Mouse (Mus musculus): Measurements from ENCODE around the gene Rab3a. TPM values are rescaled to one million over a fixed set of nuclear protein-coding genes. Genes with fewer than 3 reads are reported as not detected.

Rab3a gene
- 21.5 and 24.6 TPM in 2 replicates for polyA plus RNA-seq (2012; rRNA removed)

GRCm38 (mm10) chr8:70754043-70754870 lies at the start of gene Rab3a:
Rab3a (plus strand) TSS chr8:70754679.
- DNase-seq (ENCODE audit: low read depth, low spot score) = peak; percentile 97
- WGBS = 8% methylated on average over 37 of the region's 37 CpGs

DNA sequence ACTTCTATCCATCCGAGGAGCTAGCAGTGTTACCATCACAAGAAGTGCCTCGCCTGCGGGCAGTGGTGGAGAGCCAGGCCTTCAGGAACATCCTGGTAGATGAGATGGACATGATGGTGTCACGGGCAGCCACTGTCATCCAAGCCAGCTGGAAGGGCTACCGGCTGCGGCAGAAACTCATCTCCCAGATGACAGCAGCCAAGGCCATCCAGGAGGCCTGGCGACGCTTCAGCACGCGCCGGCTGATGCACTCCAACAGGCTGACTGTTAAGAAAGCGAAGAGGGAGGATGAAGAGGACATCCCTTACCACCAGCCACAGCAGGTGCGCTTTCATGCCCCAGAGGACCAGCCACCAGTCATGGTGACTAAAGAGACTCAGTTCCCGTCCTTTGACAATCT lies 46.2 kb upstream of the Rab3a start:
- 85% methylated on average over 14 of the region's 14 CpGs for WGBS
- no peak for DNase-seq (ENCODE audit: low read depth, low spot score)

GRCm38 (mm10) chr8:70709794-70710193 lies 44.7 kb upstream of the Rab3a start:
- WGBS = 86% methylated on average over 9 of the region's 9 CpGs
- no peak for DNase-seq (ENCODE audit: low read depth, low spot score)

DNA sequence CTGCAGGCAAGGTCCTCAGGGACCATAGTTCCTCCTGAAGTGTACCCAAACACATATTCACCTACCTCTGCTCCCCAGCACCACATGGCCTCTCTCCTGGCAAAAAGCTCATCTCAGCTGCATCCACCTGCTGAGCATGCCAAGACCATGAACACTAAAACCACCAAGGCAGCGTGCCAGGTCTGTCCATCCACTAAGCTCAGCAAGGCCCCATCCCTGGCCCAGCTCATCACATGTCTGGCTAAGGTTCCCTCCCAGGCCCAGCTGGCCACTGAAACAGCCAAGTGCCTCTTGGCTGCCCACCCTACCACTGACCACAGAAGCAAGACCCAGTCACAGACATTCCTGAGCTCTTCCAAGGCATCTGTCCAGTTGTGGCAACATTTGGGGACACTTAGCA lies 44.2 kb upstream of the Rab3a start:
- WGBS = 94% methylated on average over 1 of the region's 1 CpGs
- DNase-seq (ENCODE audit: low read depth, low spot score) = no peak

GRCm38 (mm10) chr8:70711041-70711440 lies 43.4 kb upstream of the Rab3a start:
- WGBS = 82% methylated on average over 11 of the region's 11 CpGs

DNA sequence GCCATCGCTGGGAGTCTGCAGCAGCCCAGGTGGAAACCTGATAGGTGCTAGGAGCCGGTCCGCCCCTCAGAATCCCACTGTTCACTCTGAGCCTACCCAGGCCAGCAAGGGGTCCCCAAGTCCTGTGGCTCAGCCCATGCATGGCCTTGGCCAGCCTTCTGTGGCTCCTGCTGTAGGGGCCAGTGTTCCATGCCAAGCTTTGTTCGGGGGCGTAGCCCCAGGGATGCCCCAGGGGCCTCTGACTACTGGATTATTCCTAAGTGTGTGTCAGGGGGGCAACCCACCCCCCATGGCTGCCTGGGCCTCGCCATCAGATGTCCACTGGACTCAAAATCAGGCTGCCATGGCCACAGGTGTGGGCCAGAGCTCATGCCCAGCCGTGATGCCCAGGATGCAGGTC lies 40.5 kb upstream of the Rab3a start:
- no peak for DNase-seq (ENCODE audit: low read depth, low spot score)
- WGBS = 83% methylated on average over 7 of the region's 7 CpGs

More at GRCm38 (mm10) chr8:70711041-70711440, 43.4 kb upstream of the Rab3a start:
- no peak for DNase-seq (ENCODE audit: low read depth, low spot score)

GRCm38 (mm10) chr8:70715086-70715485 lies 39.4 kb upstream of the Rab3a start:
- DNase-seq (ENCODE audit: low read depth, low spot score) = no peak
- 78% methylated on average over 2 of the region's 2 CpGs for WGBS

DNA sequence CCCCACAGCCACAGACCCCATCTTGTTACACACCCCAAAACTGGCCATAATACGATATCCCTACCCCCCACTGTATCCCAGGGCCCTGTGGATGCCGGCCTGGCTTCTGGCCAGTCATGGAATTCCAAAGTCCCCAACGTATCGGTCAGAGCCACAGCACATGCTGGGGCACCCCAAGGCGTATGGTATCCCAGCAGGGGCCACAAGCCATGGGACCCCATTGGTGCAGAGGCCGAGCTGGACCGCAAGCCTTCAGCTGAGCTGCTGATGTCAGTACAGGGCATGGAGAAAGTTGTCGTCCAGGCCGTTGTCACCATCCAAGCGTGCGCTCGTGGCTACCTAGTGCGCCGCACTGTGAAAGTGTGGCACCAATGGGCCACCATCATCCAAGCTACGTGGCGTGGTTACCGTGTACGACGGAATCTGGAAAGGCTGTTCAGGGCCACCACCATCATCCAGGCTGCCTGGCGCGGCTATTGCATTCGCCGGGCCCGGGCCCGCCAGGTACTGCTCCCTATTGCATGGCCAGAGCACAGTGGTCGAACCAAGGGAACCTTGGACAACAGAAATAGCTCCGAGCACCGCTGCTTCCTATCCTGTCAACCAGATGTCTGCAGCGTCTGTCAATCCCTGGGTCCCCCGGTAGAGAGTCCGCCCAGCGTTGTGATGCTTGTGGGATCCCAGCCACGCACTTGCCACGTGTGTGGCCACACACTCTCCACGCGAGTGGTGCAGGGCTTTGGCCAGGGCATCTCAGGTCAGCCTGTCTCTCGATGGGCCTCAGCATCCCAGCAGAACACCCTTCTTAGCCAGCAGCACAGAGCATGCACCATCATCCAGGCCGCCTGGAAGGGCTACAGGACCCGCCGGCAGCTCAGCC lies 37.7 kb upstream of the Rab3a start:
- 83% methylated on average over 40 of the region's 40 CpGs for WGBS
- DNase-seq (ENCODE audit: low read depth, low spot score) = no peak

GRCm38 (mm10) chr8:70718297-70718696 lies 36.2 kb upstream of the Rab3a start, which contains the start of gene Gm3336:
Gm3336 (plus strand) TSS chr8:70718543.
- 2% methylated on average over 19 of the region's 19 CpGs for WGBS
- DNase-seq (ENCODE audit: low read depth, low spot score) = no peak

GRCm38 (mm10) chr8:70719796-70720270 lies 34.6 kb upstream of the Rab3a start:
- no peak for DNase-seq (ENCODE audit: low read depth, low spot score)
- WGBS = 21% methylated on average over 9 of the region's 9 CpGs

DNA sequence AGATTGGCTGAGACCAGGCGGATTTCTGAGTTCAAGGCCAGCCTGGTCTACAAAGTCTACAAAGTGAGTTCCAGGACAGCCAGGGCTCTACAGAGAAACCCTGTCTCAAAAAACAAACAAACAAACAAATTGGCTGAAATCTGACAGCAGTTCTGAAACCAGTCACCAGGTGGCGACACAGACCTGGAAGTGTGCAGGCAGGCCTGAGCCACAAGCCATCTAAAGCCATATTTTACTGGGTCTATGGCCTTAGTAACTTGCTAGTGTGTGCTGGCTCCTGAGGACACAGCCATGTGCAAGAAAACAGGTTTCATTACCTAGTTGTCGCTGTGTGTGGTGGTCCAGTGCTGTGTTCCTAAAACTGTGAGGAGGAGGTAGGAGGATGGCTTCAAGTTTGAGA lies 33.7 kb upstream of the Rab3a start:
- no peak for DNase-seq (ENCODE audit: low read depth, low spot score)
- 7% methylated on average over 3 of the region's 3 CpGs for WGBS

DNA sequence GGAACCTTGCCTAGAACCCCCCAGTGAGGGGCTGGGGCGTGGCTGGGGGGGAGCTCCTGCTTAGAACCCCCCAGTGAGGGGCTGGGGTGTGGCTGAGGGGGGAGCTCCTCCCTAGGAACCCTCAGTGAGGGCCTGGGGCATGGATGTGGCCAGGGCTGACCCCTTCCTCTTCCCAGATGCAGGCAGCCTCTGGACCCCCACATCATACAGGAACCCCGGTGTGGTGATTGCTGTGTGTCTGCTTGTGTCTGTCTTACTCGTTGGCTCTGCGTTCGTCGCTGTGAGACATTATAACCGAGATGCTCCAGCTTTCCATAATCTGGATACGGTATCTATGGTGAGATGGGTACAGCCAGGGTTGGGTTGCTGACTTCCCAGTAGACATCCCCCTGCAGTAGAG lies 32.9 kb upstream of the Rab3a start:
- DNase-seq (ENCODE audit: low read depth, low spot score) = no peak
- 89% methylated on average over 8 of the region's 8 CpGs for WGBS

DNA sequence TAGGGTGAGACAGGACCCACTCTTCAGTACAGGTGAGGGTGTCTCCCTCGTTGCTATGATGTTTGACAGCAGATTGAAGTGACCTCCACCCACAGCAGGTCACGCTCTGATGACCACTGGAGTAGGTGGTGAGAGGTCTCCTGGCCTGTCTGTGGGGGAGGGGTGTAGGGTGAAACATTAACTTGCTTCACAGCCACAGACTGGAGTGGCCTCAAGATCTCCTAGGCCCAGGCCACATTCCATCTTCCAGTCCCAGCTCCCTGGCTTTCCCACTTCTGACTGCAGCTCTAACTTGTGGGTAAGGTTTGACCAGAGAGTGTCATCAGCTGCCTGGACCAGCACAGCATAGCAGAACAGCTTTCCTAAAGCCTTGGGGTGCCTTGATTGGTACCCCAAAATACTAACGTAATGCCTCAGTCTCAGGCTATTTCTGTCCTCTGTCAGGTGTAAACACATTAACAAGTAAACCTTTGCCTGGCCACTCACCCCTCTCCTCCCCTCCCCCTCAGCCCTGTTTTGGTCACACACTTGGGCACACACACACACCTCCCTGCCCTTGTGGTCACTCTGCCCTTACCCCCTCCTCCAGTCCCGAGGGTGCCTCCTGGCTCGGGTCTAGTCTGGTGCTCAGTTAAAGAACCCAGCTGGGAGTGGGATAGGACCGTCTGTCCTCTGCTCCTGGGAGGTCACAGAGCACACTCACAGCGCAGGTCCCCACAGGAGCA lies 30.8 kb upstream of the Rab3a start, which contains the start of gene Pde4c:
Gene Pde4c (plus strand): TSS at position 235 of the 725 bp plus-strand sequence.
- no peak for DNase-seq (ENCODE audit: low read depth, low spot score)
- WGBS = 71% methylated on average over 7 of the region's 7 CpGs

DNA sequence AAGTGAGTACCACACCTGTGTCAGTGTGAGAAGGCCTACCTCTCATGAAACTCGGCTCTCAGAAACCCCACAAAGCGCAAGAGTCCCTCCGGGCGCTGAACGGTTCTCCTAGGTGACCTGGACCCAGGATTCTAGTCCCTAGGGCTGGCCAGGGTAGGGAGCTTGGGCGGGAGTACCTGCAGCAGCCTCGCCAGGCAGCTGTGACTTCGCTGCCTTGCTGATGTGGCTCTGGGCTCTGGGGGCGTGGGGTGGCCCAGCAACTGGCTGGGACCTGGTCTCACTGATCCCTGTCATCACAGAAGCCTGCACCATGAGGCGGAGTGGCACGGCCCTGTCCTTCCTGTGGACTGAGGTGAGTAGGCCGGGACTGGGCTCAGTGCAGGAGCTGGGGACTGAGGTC lies 30.3 kb upstream of the Rab3a start:
- WGBS = 82% methylated on average over 12 of the region's 12 CpGs
- no peak for DNase-seq (ENCODE audit: low read depth, low spot score)

GRCm38 (mm10) chr8:70725792-70726447 lies 28.6 kb upstream of the Rab3a start:
- 28% methylated on average over 14 of the region's 14 CpGs for WGBS
- DNase-seq (ENCODE audit: low read depth, low spot score) = no peak

DNA sequence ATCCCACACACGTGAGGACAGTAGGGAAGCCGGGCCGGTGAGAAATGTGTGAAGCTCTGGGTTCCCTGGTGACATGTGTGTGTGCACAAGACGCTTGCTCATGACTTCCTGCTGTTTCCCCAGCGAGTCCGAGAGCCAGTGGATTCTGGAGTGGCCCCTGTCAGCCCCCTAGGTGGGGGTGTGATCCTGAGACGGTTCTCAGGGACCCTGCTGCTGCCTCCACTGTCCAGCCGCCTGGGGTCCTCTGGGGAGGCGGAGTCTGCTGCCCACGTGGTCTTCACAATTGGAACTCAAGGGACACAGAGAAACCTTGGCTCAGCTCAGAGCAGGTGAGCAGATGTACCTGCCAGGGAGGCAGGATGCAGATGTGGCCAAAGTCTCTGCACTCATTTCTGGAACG lies 27.8 kb upstream of the Rab3a start:
- WGBS = 55% methylated on average over 11 of the region's 11 CpGs
- no peak for DNase-seq (ENCODE audit: low read depth, low spot score)

DNA sequence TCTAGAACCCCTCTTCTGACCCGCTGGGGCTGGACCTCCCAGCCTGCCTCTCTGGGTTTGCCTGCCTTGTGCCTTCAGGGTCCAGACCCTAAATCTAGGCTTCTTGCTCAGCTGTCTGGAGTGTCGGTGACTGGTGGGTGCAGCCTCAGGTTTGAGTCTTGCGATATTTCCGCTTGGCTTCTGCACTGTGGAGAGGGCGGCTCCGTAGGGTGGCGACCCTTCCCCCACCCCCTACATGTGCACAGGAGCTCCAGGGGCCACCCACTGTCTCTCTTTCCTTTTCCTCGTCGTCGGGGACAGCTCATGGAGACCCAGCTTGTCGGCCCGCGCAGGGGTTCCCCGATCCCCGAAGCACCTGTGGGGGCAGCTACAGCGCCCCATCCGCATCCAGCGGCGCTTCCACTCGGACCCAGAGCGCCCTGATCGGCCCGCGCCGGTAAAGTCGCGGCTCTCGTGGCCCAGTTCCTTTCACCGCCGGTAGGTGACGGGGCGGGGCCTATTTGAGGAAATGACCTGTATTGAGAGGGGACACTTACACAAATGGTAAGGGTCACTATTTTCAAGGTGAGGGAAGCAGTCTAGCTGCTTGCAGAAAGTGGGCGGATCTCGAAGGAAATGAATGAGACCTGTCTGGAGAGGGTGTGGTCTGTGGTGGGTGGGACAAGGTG lies 24.5 kb upstream of the Rab3a start:
- DNase-seq (ENCODE audit: low read depth, low spot score) = no peak

DNA sequence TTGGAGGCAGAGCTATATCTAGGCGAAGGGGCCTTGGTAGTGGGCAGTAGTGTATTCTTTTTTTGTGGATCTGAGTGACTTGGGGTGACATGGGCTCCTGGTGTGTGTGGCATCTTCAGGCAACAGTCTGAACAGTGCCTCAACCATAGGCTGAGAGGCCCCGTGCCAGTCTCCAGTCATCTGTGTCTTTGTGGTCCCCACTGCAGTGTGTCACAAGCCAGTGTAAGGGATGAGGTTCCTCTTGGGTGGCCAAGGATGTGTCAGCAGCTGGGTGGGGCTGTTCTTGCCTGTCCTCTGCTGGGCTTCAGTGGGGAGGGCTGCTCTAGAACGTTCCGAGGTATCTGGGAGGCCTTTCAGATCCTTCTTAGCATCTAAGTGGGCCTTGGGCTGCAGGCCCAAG lies 23.5 kb upstream of the Rab3a start:
- 74% methylated on average over 4 of the region's 4 CpGs for WGBS
- no peak for DNase-seq (ENCODE audit: low read depth, low spot score)

More for the DNA sequence above, 24.5 kb upstream of the Rab3a start:
- 3% methylated on average over 34 of the region's 34 CpGs for WGBS

DNA sequence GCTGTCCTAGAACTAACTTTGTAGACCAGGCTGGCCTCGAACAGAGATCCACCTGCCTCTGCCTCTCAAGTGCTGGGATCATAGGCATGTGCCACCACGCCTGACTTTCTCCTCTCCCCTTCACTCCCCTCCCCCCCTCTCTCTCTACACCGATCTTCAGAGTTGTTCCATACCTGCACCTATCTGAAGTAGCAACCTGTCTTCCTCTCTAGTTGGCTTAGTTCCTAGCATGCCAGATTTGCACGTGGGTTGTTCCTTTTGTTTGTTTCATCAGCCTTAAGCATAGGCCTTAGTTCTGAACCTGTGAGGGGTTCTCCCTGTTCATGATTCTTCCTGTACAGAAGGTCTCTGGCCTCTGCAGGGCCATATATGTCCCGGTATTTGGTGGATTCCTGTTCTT lies 16.8 kb upstream of the Rab3a start:
- no peak for DNase-seq (ENCODE audit: low read depth, low spot score)
- 60% methylated on average over 5 of the region's 5 CpGs for WGBS
